Mouse (Mus musculus) ovary, adult 10 weeks (tissue): ENCODE data around the gene Ube2a. TPM values are rescaled to one million over a fixed set of nuclear protein-coding genes. Genes with fewer than 3 reads are reported as not detected.

Experiments
- polyA plus RNA-seq: library from polyadenylated mRNA; stranded (reverse); fragments of 350-450 nt; fragmentation: Illumina TruSeq; extraction: RNeasy Lipid Tissue Mini Kit (QIAGEN cat#74804); gene quantifications from one replicate; pipeline ENCODE4 v1.2.3, GENCODE M21; 2014

Gene Ube2a
- 126 TPM for polyA plus RNA-seq

GRCm38 (mm10) chrX:36873765-36874164 is at the start of gene Ube2a, which contains the start of gene C330007P06Rik:
TSS of gene Ube2a (plus strand) at chrX:36873900.
TSS of gene C330007P06Rik (minus strand) at chrX:36874111.

GRCm38 (mm10) chrX:36902321-36903114 is 28.8 kb downstream of the Ube2a start, which contains the start of gene Nkrf:
TSS of gene Nkrf (minus strand) at chrX:36902899.

Other genes with a start within 250 kb of the Ube2a start
- 29.8 TPM for gene Akap17b, start 228.5 kb upstream of the Ube2a start, polyA plus RNA-seq
- gene Slc25a43, start 130.2 kb upstream of the Ube2a start, polyA plus RNA-seq: 2.0 TPM
- 436 TPM for gene Slc25a5, start 78.2 kb upstream of the Ube2a start, polyA plus RNA-seq
- 110 TPM for gene C330007P06Rik, start 211 bp downstream of the Ube2a start, polyA plus RNA-seq
- 26.7 TPM for gene Nkrf, start 29.0 kb downstream of the Ube2a start, polyA plus RNA-seq
- gene Sept6, start 117.9 kb downstream of the Ube2a start, polyA plus RNA-seq: 34.2 TPM
- not detected for gene Sowahd, start 174.9 kb downstream of the Ube2a start, polyA plus RNA-seq
- 1,809 TPM for gene Rpl39, start 211.5 kb downstream of the Ube2a start, polyA plus RNA-seq
- 100 TPM for gene Upf3b, start 236.4 kb downstream of the Ube2a start, polyA plus RNA-seq